Mouse (Mus musculus): ENCODE data around the gene Agbl2. TPM values are rescaled to one million over a fixed set of nuclear protein-coding genes. Genes with fewer than 3 reads are reported as not detected.
"Not testable (repeated sequence)": the region's sequence is repeated elsewhere in the genome, so short reads cannot be mapped to it uniquely, and the experiment has no call there.

The Agbl2 gene
- total RNA-seq, 2 experiments from 2014 or later, result 0.18 to 0.55 TPM

DNA sequence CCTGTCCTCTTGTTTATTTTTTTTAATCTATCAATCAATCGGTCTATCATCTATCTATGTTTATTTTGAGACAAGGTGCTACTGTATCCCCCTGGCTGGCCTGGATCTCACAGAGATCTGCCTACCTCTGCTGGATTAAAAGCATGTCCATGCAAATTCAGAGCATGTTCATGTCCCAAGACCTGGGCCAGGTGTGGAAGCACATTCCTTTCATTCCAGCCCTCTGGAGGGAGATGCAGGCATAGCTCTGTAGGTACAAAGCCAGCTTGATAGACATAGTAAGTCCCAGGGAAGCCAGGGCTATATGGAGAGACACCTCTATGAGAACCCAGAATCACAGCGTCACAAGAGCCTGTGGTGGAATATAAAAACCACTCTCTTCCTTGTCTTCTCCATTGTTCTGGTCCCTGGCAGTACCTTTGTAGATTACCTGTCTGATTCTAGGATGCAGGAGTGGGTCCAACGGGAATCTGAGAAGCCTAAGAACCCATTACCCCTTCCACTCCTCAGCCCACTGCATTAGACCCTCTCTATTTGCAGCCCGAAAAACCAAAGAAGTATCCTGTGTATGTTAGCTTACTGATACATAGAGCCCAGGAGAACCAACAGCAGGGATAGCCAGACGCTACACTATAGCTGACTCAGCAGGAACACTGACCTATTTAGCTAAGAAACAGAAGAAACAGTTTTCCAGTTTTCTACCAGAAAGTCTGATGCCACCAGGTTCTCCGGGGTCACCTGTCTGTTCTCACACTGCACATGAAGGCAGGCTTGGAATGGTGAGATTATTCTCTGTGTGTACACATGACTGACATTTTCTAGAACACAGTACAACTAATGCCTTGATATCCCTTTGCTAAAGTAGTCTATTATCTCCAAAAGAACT is 26.0 kb downstream of the Agbl2 start:
- DNase-seq (ENCODE audit: low spot score in 2 of 2), result no peak
- intact Hi-C loops (cut with DNase I), result no loop called here

DNA sequence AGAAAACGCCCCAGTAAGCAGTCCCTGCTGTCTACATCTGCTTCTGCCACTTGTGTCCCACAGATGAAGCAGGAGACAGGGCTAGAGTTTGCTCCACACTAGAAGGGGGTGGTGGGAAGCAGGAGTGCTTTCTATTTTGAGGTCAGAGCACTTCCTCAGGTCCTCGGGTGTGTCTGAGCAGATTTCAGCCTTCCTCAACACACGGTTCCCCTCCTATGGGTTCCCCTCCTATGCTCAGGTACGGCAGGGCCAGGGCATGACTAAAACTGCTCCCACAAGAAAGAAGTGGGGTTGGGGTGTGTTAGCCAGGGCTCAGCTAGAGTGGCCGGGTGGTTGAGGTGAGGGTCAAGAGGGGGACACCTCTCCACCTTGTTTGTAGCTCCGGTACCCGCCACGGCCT is 28.2 kb downstream of the Agbl2 start:
- intact Hi-C loops (cut with DNase I), result no loop called here
- no peak for DNase-seq (ENCODE audit: low spot score in 2 of 2)

DNA sequence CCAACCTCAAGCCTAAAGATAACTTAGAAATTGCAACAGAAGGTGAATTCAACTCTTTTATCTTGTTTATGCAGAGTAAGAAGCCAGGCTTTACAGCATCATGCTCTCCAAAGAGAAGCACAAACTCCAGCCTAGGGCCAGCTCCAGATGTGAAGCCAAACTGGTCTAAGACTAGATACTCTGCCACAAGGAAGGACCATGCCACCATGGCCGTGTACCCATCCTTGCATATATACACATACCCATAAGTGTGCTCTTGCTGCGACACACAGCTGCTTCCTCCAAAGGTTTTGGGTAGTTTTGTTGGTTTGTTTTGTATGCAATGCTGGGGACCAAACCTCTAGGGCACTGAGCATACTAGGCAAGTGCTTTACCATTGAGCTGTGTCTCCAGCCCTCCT is 32.7 kb downstream of the Agbl2 start:
- no peak for DNase-seq (ENCODE audit: low spot score in 2 of 2)
- intact Hi-C loops (cut with DNase I), result no loop called here

DNA sequence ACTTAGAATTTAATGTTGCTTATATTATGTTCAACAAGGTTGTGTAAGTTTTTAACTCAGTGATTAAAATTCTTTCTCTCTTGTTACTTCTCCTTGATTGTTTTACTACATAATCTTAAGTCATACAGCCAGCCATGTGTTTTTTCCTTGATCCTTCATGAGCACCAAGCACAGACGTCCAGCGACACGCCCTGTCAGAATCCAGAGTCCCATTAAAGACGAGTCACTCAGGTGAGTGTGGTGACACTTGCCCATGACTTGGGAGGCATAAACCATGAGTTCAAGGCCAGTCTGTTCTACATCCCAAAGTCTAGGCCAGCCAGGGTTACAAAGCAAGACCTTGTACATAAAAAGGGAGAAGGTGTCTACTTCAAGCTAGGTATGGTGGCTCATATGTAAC is 33.6 kb downstream of the Agbl2 start:
- intact Hi-C loops (cut with DNase I), result no loop called here

DNA sequence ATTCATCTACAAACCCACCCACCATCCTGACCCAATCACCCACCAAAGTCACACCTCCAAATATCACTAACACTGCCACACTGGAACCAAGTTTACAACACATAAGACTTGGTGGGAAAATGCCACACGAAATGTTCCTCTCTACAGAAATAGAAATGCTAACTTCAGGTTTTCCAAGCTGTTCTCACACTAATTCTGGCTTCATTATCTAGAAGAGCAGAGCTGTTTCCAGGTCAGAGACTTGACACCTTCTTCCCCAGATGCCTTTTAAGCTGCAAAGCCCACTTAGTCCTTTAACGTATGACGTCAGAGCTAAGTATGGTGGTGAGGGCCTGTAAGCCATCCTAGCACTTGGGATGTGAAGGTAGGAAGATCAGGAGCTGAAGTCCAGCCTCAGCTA is 36.2 kb downstream of the Agbl2 start:
- peak in 1 of 2 experiments; percentile 44 for DNase-seq (ENCODE audit: low spot score in 2 of 2)
- intact Hi-C loops (cut with DNase I), result no loop called here

More for the DNA sequence above, 33.6 kb downstream of the Agbl2 start:
- DNase-seq (ENCODE audit: low spot score in 2 of 2), result no peak

DNA sequence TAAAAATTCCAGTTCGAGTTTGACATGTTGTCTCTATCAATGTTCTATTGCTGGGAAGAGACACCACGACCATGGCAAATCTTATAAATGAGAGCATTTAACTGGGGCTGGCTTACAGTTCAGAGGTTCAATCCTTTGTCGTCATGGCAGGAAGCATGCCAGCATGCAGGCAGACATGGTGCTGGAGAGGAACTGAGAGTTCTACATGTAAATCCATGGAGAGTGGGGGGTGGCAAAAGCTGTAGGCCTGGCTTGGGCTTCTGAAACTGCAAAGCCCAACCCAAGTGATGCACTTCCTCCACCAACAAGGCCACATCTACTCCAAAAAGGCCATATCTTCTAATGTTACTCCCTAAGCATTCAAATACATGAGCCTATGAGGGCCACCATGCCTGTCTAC is 38.4 kb downstream of the Agbl2 start:
- intact Hi-C loops (cut with DNase I), result no loop called here
- no peak for DNase-seq (ENCODE audit: low spot score in 2 of 2)

DNA sequence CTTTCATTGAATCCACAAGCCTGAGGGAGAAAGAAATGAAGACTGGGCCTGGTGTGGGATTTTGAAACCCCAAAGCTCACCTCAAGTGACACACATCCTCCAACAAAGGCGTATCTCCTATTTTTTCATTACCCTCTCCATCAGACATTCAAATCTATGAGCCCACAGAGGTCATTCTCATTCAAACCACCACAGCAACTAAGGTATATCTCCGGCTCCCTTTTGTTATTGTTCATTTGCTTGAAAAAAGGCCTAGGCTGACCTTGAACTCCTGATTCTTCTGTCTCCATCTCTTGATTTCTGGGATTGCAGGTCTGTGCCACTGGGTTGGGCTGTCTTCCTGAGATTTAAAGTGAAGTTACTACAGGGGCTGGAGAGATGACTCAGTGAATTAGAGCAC is 40.5 kb downstream of the Agbl2 start:
- no peak for DNase-seq (ENCODE audit: low spot score in 2 of 2)
- intact Hi-C loops (cut with DNase I), result no loop called here

DNA sequence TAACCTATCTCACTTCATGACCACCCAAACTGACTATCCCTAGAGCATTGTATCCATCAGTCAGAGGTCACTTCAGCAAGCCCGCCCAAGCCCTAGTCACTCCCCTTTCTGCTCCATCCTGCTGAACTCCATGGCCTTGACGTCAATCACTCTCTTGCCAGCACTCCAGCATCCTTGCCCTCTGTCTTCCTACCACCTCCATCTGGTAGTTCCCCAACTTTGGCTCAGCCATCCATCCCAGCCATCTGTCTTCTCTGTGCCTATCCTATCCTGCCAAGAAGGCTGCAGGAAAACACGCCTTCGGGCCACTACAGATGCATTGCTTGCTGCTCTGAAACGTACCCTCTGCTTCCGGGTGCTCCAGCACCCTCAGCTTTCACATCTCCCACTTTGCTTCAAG is 41.3 kb downstream of the Agbl2 start:
- DNase-seq (ENCODE audit: low spot score in 2 of 2), result no peak
- intact Hi-C loops (cut with DNase I), result no loop called here

DNA sequence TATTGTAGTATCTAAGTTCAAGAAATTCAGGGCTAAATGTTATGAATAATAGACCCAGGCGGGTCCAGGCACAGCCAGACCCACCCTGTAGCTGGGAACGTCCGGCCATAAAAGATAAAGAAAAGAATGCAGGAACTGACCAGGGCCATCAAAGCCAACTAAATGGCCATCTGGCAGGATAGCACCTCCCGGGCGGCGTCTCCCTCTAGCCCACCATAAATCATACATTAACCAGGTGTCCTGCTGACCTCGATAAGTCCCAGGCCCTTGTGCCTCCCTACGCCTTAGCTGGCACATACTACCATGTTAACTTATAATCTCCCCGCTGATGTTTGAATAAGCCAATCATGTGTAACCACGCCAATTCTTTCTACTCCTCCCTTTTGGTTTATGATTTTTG is 42.0 kb downstream of the Agbl2 start:
- intact Hi-C loops (cut with DNase I); DNase-seq (ENCODE audit: low spot score in 2 of 2): not testable (repeated sequence)

DNA sequence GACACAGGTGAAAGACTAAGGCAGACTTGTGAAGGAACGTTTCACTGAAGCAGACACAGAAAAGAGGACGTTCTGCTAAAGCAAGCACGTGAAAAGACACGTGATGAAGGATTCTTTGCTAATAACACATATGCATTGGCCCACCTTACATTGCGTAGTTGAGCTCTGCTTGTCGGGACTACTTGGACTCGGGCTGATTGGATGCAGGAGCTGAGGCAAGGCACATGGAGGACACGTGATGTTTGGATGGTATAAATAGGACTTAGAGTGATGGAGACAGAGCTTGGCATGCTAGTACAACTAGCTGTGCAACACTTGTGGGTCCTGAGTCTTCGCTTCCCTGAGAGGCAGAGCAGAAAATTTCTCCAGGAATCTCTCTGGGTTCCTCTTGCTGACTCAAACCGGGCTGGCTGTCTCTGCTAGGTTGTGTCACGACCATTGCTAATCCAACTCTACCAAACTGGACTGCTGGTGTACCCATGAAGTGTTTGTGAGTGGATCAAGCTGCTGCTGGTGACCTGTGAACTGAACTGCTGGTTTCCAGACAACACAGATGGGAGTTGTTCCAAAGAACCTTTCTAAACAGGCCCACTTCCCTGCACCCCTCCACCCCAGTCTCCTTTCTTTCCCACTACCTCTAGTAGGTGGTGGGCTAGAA is 43.1 kb downstream of the Agbl2 start:
- DNase-seq (ENCODE audit: low spot score in 2 of 2), result no peak
- intact Hi-C loops (cut with DNase I), result no loop called here

DNA sequence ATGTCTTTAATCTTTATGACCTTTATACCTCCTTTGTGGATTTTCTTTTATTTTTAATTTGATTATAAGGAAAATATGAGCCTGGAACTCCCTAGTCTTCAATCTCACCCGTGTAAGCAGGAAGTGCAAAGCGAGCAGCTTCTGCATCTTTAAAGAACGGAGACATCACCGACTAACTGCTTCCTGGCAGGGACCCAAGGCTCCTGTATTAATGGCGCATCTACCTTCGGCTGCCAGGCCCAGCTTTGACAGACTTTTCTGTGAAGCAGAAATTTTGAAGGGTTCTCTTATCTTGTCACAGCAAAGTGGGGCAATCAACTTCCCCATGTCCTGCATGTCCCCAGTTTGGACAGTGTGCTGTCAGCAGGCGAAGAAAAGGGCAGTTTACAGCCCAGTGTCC is 46.2 kb downstream of the Agbl2 start:
- intact Hi-C loops (cut with DNase I), result no loop called here

DNA sequence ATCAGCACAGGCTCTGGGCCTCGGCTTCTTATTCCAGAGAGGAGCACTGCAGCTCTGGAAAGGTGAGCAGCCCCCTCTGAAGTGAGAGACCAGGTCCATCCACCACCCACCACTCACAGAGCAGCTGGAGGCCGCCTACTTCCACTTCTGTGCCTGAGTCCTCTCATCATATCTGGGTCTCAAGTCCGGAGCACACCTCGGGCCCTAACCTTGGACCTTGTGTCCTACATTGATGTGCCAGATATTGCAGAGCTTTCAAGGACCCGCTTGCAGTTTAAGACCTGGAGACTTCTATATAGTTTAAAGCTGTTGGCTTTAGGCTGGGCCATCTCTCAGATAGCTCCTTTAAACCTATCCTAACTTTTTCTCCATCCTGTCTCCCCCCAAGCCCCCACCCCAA is 51.0 kb downstream of the Agbl2 start:
- DNase-seq (ENCODE audit: low spot score in 2 of 2), result no peak
- intact Hi-C loops (cut with DNase I), result no loop called here

More for the DNA sequence above, 46.2 kb downstream of the Agbl2 start:
- DNase-seq (ENCODE audit: low spot score in 2 of 2), result no peak

DNA sequence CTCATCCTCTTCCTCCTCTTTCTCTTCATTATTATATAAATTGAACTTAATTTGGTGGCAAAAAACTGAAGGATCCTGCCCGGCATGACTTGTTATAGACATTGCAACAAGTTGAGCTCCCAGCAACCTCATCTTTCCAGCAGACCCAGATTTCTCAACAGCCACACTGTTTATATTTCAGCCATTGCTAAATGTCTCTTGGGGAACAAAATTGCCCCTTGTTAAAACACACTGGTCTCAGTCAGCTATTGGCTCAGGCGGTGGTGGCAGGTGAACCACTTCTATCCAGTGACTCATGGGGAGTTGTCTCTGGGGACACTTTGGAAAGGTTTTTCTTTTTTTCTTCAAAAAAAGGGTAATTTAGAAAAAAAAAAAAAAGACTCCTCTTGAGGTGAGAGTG is 56.1 kb downstream of the Agbl2 start:
- intact Hi-C loops (cut with DNase I), result no loop called here

DNA sequence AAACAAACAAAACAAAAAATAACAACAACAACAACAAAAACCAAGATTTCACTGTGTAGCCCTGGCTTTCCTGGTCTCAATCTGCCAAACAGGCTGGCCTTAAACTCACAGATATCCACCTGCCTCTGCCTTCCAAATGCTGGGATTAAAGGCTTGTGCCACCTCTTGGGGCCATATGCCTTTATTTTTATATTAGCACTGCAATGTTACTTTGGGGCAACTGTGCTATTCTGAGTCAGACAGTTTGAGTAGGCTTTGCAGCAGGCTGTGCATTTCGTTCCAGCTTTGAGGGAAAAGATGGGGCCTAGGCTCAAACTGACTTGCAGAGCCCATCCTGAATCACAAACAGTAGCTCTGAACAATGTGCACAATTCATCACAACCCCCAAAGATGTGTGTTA is 61.1 kb downstream of the Agbl2 start:
- DNase-seq (ENCODE audit: low spot score in 2 of 2), result no peak
- intact Hi-C loops (cut with DNase I), result no loop called here

More for the DNA sequence above, 56.1 kb downstream of the Agbl2 start:
- DNase-seq (ENCODE audit: low spot score in 2 of 2), result no peak

DNA sequence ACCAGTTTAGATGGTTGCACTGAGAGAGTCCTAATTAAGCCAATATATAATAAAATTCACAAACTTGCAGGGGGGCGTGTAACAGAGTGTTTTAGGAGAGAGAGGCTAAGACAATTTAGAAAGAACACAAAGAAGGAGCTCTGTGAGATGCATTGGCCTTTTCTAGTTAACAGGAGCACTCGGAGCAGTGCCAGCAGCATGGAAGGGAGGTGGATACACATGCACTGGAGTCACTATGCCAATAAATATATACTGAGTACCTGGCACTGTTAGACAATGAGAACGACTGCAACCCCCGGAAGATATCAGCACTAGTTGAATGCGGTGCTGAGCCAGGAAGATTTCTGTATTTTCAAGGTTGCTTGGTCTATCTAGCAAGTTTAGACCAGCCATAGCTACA is 61.7 kb downstream of the Agbl2 start:
- DNase-seq (ENCODE audit: low spot score in 2 of 2), result no peak
- intact Hi-C loops (cut with DNase I), result no loop called here

DNA sequence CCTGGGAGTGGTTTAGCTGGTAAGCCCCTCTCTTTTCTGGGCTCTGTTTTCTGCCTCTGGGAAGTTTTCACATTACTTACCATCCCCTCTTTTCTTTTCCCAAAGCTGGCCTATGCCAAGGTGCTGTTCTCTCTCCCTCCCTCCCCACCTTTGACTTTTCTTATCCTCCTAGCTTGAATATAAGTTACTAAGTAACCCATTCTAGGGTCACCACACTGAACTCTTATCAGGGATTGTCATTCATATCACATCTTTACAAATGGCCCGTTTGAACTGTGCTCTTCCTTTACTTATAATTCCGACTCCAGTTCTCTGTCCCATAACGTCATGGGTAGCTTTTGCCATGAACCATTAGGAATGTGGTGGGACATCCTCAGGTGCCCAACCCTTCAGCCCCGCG is 62.7 kb downstream of the Agbl2 start:
- intact Hi-C loops (cut with DNase I), result loop anchor here (5.0 kb wide), 1 partner anchor 63 kb away; the partner anchor contains the start of gene Agbl2
- no peak for DNase-seq (ENCODE audit: low spot score in 2 of 2)

DNA sequence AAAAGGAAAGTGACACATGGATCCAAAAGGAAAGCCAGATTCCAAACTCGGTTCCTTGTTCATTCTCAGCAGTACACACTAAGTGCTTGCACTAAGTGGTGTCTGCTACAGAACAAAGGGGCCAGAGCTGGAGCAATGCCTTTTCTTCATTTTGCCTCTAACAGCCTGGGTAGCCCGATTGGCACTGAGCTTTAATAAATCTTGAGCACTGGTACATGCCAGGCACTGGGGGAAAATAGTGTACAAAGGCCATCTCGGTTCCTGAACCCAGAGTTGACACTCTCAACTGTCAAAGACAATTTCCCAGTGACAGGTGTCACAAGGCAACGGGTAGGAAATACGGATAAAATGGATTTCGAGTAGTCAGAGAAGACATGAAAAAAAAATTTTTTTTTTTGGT is 63.6 kb downstream of the Agbl2 start:
- intact Hi-C loops (cut with DNase I), result loop anchor here (5.0 kb wide), 1 partner anchor 64 kb away; the partner anchor contains the start of gene Agbl2
- peak in 1 of 2 experiments; percentile 49 for DNase-seq (ENCODE audit: low spot score in 2 of 2)

DNA sequence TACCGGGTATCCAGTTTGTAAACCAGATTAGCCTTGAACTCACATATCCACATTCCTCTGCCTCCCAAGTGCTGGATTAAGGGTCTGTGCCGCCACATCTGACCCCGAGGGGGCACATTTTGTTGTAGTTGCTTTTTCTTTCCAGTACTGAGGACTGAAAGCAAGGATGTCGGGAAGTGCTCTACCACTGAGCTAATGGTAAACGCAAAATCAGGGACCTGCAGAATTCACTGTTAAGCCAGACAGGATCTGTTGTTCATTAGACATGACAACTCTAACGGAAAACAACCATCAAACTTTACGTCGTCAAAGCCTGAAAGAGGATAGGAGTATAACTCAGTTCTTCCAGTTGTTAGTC is 64.0 kb downstream of the Agbl2 start:
- intact Hi-C loops (cut with DNase I), result loop anchor here (5.0 kb wide), 1 partner anchor 64 kb away; the partner anchor contains the start of gene Agbl2

DNA sequence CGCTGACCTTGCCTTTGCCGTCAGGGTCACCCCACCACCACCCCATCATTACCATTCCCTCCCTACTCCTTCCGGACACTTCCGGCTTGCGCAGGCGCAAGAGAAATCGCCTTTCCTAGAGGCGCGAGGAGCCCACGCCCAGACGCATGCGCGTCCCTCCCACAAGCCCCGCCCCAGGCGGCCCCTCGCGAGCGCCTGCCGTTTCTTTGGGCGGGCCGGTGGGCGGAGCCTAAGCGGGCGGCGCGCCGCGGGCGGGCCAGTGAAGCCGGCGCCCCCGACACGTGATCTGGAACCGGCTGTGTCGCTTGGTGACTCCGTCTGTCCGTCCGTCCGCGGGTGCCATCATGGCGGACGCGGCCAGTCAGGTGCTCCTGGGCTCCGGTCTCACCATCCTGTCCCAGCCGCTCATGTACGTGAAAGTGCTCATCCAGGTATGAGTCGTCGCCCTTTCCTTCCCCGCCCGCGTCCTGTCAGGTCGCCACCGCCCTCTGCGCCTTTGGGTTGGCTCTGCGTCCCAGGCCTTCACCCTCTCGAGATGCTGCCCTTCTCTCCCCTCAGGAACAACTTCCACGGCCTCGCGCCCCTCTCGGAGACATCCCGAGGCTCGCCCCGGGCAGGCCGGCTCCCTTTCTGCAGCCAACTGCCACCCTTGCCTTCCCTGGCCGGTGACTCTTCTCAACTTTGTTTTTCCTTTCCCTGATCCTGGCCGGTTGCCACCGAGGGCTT is 64.6 kb downstream of the Agbl2 start, which contains the start of gene Mtch2:
Mtch2 (plus strand) TSS at position 201 of the 726 bp plus-strand sequence.
- intact Hi-C loops (cut with DNase I), result loop anchor here (5.0 kb wide), 1 partner anchor 65 kb away; the partner anchor contains the start of gene Agbl2
- DNase-seq (ENCODE audit: low spot score in 2 of 2), result peak; percentile 98

More for the DNA sequence above, 64.0 kb downstream of the Agbl2 start:
- DNase-seq (ENCODE audit: low spot score in 2 of 2), result no peak

DNA sequence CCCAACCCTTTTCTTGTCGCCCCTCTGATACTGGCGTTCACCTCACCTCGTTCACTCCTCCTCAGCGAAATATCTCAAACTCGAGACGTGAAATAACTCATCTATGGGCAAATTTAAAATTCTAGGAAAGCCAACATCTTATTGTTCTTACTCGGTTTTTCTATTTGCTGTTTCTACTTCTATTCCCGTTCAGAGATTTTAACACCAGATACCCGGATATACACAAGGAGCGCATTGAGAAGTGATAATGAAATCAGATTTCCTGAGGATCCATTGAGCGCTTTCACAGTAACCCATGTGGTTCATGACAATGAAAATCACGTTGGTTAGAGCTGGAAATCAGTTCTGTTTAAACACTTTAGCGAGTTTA is 65.1 kb downstream of the Agbl2 start:
- intact Hi-C loops (cut with DNase I), result loop anchor here (5.0 kb wide), 1 partner anchor 65 kb away; the partner anchor contains the start of gene Agbl2
- peak in 1 of 2 experiments; percentile 62 for DNase-seq (ENCODE audit: low spot score in 2 of 2)
